Mouse (Mus musculus) olfactory bulb, adult 2 months (tissue): ENCODE data around the gene Exoc4. TPM values are rescaled to one million over a fixed set of nuclear protein-coding genes. Genes with fewer than 3 reads are reported as not detected.

ENCODE experiments used
- H3K27ac ChIP-seq: fragments of 200-500 bp; 2 replicates; pipeline ENCODE4 v1.5.1; 2012; ENCODE audit warnings: low read depth, low read length; ENCODE audit not compliant: insufficient read depth
- H3K4me1 ChIP-seq: fragments of 200-500 bp; 2 replicates; pipeline ENCODE4 v1.6.1; 2012; ENCODE audit warnings: low read length; ENCODE audit not compliant: control insufficient read depth, insufficient read depth
- H3K4me3 ChIP-seq: fragments of 200-500 bp; 2 replicates; pipeline ENCODE4 v1.5.1; 2012; ENCODE audit warnings: mild to moderate bottlenecking, low read depth, low read length, moderate library complexity; ENCODE audit not compliant: insufficient read depth
- CTCF ChIP-seq: fragments of 200-500 bp; IDR thresholded peaks from 2 replicates; pipeline ENCODE4 v1.5.1; 2012; ENCODE audit warnings: low read depth, mild to moderate bottlenecking, low read length, moderate library complexity; ENCODE audit not compliant: insufficient read depth
- POLR2A ChIP-seq: fragments of 200-500 bp; IDR thresholded peaks from 2 replicates; pipeline ENCODE4 v1.6.1; 2012; ENCODE audit warnings: mild to moderate bottlenecking, low read depth, low read length, moderate library complexity; ENCODE audit not compliant: insufficient read depth
- WGBS: fragments of 180-500 bp; shearing (Covaris S2); methylation state at CpG from one replicate; pipeline ENCODE4 v1.1.7; 2018; 5-methylcytosine and 5-hydroxymethylcytosine counted together
- polyA plus RNA-seq: library from polyadenylated mRNA; stranded (reverse); fragments of >200 nt; gene quantifications from 2 replicates; pipeline ENCODE4 v1.2.4, GENCODE M21; 2012; ENCODE audit warnings: low replicate concordance; ENCODE audit not compliant: missing spikeins, insufficient read depth, insufficient read length

Gene Exoc4
- not detected in 2 replicates for polyA plus RNA-seq

DNA sequence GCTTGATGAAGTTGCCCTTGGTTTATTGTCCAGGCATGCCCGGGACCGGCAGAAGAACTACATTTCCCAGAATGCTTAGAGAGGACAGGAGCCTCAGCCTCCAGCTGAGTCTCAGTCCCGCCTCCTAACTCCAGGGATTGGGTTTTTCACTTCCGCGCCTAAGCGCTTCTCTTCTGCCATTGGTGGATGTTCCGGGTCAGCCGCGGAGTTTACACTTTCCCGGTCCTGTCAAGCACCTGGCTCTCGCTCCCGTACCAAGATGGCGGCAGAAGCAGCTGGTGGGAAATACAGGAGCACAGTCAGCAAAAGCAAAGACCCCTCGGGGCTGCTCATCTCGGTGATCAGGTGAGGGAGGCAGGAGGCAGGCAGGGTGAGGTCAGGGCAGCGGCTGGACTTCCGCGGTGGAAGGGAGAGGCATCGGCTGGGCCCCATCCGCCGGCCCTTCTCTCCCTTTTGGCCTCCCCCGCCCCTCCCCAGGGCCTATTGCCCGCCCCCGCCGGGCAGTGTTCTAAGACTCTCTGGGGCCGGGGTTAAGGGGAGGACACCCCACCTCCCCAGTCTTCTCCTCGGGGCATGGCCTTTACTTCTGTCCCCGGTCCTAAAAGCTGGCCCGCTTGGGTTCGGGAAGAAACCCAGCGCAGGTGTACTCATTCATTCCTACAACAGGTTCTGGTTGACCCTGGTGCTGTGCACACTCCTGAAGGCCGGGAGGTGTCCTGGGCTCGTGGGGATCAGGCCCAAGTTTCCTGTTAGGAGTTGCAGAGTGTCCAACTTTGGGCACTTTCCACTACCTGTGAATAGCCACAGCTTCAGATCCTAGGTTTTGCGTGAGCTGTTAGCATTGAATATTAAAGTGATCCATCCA, at the start of gene Exoc4:
Gene Exoc4 (plus strand): TSS at position 192 of the 865 bp plus-strand sequence.
- 0 out of 2 replicates have a peak within 1 kb of the TSS, but pooled peaks have one; percentile 35 for H3K27ac ChIP-seq
- peaks cover 3% of the 10 kb centered on the region; the same call in 1 of the 2 replicates for H3K4me1 ChIP-seq
- TF ChIP-seq CTCF (no peak), POLR2A (peak; percentile 56)
- peak within 1 kb of the TSS; percentile 70 for H3K4me3 ChIP-seq
- WGBS: under 1% methylated on average over 34 of the region's 34 CpGs

DNA sequence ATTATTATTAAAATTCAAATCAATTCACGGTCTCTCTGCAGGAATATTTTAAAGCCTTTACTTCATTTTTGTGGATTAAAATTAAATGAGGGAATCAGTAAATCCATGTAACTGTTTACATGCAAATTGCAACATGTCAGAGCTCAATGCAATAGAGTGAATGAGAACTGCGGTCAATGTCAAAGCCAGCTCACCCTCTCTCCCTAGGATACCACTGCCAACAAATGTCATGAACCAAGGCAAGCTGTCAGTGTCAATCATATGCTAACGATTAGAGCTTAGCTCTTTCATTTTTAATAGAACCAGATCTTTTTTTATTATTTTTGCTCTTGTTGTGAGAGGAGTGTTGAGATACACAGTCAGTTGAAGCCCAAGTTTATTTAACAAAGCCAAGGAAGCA, 30.1 kb upstream of the Exoc4 start:
- 78% methylated on average over 3 of the region's 3 CpGs for WGBS
- no peaks in the 10 kb centered on the region for H3K4me1 ChIP-seq
- H3K27ac ChIP-seq: no peak overlapping the region
- TF ChIP-seq CTCF: no peak
- TF ChIP-seq POLR2A: no peak
- no peak overlapping the region for H3K4me3 ChIP-seq

DNA sequence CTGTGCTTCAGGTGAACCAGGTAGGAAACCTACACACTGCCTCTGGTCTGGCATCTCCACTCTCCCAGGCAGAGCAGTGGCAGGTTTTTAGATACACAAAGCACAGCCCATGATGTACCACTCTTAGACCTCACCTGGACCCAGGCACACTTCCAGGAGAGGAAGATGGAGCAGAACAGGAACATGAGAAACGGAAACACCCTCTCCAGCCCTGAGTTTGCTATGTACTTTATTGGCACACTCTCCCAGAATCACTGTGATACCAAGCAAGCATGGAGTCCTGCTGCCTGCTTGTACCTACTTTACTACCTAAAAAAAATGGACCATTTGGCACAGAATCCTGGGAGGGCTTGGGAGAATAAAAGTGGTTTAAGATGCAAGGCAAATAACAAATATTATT, 22.2 kb upstream of the Exoc4 start:
- Histone ChIP-seq H3K27ac (no peak overlapping the region), H3K4me1 (no peaks in the 10 kb centered on the region), H3K4me3 (no peak overlapping the region)
- TF ChIP-seq CTCF: no peak
- 91% methylated on average over 1 of the region's 1 CpGs for WGBS

DNA sequence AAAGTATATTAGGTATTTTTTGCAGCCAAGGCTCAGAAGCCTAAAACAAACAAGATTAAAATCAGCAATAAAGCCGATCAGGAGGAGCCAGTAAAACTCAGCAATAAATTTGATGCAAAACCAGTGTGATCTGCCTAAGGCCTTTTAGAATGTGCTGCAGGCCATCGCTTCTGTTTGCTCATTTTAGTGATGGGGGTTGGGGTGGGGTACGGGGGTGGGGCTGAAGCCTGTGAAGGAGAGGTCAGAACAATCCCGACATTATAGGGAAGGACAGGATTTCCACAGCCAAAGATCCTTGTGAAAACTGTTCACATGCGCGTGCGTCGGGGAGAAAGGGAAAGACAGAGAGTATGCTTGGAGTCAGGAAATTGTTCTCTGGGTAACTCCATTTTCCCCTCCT, 21.5 kb upstream of the Exoc4 start:
- Histone ChIP-seq H3K4me3 (no peak overlapping the region), H3K27ac (no peak overlapping the region), H3K4me1 (no peaks in the 10 kb centered on the region)
- no peak for TF ChIP-seq CTCF
- TF ChIP-seq POLR2A: no peak
- 72% methylated on average over 8 of the region's 8 CpGs for WGBS

DNA sequence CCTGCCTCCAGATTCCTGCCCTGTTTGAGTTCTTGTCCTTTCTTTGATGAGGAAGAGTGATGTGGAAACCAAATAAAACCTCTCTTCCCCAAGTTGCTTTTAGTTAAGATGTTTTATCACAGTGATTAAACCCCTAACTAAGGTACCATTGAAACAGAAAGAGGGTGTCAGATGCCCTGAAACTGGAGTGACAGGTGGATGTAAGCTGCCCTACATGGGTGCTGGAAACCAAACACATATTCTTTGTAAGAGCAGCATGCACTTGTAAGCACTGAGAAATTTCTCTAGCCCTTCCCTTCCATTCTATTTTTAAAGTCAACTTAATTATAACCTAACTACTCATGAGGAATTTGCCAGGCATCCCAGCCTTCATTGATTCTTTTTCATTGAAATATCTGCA, 7.6 kb upstream of the Exoc4 start:
- no peaks in the 10 kb centered on the region for H3K4me1 ChIP-seq
- H3K27ac ChIP-seq: no peak overlapping the region
- TF ChIP-seq POLR2A (no peak), CTCF (no peak)
- no peak overlapping the region for H3K4me3 ChIP-seq

DNA sequence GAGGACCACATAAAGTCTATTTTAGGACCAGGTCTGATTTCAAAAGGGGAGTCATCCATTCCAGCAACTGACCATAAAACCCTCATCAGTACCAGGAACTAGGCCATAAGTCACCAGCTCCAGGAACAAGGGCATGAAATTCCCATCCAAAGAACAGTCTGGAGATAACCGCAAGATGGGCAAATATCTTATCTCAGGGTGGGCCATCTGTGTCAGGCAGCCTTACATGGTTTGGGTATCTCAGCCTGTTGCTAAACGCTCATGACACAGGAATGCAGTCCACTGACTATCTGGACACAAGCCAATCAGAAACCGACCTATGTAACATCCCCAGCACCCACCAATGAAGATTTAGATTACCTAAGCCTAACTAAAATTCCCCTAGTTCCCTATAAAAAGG, 4.3 kb upstream of the Exoc4 start:
- WGBS: 86% methylated on average over 3 of the region's 3 CpGs
- Histone ChIP-seq H3K4me3 (no peak overlapping the region), H3K4me1 (peaks cover 3% of the 10 kb centered on the region; the same call in 1 of the 2 replicates), H3K27ac (no peak overlapping the region)
- TF ChIP-seq POLR2A (no peak), CTCF (no peak)

DNA sequence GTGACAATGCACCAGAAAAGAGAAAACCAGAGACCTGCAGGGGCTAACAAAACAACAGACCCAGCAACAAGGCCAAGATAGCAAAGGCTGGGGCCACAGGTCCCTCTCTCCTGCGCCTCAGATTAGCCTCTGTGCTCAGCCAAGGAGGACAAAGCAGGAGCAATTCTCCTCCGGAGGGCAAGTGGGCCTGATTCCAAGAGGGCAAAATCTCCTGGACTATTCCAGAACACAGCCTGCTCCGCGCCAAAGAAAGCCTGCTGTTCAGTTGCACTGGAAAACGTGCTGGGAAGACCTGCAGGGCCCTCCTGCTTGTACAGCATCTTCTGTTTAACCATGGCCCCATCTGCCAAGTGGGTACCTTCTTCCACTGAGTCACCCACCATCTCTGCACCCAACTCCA, 1.7 kb upstream of the Exoc4 start:
- Histone ChIP-seq H3K27ac (no peak overlapping the region), H3K4me3 (no peak overlapping the region), H3K4me1 (peaks cover 3% of the 10 kb centered on the region; the same call in 1 of the 2 replicates)
- no peak for TF ChIP-seq CTCF
- TF ChIP-seq POLR2A: no peak
- 58% methylated on average over 5 of the region's 5 CpGs for WGBS

DNA sequence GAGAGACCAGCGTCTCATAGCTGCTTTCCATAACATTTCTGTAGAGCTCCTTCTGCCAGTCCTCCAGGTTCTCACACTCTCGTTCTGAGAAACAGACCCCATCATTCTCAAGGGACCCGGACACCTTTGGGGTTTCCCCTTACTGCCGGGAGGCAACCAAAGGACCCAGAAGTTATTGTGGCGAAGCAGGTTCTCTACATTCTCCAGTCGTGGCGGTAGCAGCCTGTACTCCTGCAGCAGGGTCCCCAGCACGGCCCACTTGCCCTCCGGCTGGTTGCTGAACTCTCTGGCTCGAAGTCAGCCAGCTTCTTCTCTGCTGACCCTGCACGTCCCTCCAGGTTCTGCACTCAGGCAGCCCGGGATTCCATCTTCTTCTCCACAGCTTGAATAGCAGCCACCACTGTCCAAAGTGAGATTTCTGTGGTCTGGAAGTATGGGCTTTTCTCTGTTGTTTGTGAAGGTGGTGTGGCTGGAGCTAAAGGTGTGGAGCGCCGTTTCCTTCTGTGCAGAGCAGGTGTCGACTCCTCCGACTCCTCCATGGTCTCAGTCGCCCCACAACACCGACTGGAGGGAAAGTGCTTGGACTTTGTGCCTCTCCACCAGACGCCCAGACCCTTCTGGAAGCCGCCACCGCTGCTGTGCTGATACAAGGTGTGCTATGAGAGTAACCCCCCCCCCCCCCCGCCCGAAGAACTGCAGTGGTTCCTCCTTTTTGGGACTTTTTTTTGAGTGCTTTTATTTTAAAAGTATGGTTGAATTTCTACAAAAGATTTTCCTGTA, 1.1 kb upstream of the Exoc4 start:
- Histone ChIP-seq H3K4me3 (no peak overlapping the region), H3K27ac (no peak overlapping the region), H3K4me1 (peaks cover 3% of the 10 kb centered on the region; the same call in 1 of the 2 replicates)
- no peak for TF ChIP-seq CTCF
- no peak for TF ChIP-seq POLR2A
- WGBS: 93% methylated on average over 23 of the region's 23 CpGs

DNA sequence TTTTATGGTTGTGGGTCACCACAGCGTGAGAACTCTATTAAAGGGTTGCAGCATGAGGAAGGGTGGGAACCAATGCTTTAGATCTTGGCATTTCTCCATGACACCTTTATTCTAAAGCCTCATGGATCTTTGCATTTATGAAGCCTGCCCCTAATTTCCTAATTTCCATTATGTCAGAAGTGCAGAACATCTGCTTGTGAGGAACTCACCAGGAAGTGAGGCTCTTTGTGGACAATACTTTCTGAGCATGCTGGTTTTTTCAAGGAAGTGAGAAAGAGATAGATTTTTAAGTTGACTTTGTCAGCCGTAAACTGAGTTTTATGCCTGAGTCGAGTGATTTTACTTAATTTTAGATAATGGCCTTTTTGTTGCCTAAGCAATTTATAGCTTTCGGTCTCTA, 7.8 kb downstream of the Exoc4 start:
- no peak for TF ChIP-seq CTCF
- no peak for TF ChIP-seq POLR2A
- Histone ChIP-seq H3K4me1 (no peaks in the 10 kb centered on the region), H3K27ac (no peak overlapping the region), H3K4me3 (no peak overlapping the region)
- WGBS: 77% methylated on average over 4 of the region's 4 CpGs
